Mouse (Mus musculus): ENCODE data around the gene Tlnrd1. TPM values are rescaled to one million over a fixed set of nuclear protein-coding genes. Genes with fewer than 3 reads are reported as not detected.

Tlnrd1 gene
- polyA plus RNA-seq, 1 experiment from 2014 or later: 5.8 TPM

DNA sequence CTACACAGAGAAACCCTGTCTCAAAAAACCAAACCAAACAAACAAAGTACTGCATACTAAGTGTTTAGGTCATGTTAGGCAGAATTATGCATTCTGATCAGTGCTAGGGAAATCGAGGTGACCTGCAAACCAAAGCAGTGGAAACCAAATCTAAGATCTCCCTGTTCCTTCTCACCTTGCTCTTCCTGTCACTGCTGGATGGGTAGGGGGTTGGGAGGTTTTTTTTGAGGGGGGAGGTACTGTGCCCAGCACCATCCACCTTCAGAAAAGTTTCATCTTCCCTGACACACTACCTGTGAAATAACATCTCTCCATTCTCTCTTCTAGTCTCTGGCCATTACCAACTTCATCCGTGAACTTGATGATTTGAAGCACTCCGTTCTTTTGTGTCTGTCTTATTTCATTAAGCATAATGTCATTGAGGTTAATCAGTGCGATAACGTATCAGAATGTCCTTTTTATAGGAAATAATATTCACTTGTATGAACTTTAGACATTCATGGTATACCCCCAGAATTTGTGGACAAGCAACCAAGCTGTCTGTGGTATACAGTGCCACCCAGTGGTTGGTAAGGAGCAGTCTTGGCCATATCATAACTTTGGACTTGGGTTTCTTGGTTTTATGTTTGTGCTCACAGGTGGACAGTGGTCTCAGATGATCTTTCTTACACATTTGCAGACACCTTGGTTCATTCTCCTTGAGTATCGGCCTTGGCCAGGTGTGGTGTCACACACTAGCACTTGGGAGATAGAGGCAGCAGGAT is 2.4 kb upstream of the Tlnrd1 start:
- H3K27ac ChIP-seq (ENCODE audit: low read length): peak overlapping the region; percentile 67
- H3K4me2 ChIP-seq (ENCODE audit: low read depth, low read length): no peak overlapping the region
- peaks cover 3% of the 10 kb centered on the region; the same call in 1 of the 2 replicates for H3K9me3 ChIP-seq (ENCODE audit: control insufficient read depth, low read length)
- no peak overlapping the region for H3K4me3 ChIP-seq (ENCODE audit: low read length)
- no peaks in the 10 kb centered on the region for H3K36me3 ChIP-seq (ENCODE audit: control insufficient read depth, insufficient read depth, low read length)
- H3K9ac ChIP-seq (ENCODE audit: low read depth, low read length): no peak overlapping the region
- no peak for ATAC-seq
- 95% methylated on average over 6 of the region's 6 CpGs for WGBS
- no peaks in the 10 kb centered on the region for H3K27me3 ChIP-seq (replicated peaks; ENCODE audit: control insufficient read depth, insufficient read depth, low read length)
- H3K4me1 ChIP-seq (ENCODE audit: control insufficient read depth, insufficient read depth, low read length): peaks cover 25% of the 10 kb centered on the region

DNA sequence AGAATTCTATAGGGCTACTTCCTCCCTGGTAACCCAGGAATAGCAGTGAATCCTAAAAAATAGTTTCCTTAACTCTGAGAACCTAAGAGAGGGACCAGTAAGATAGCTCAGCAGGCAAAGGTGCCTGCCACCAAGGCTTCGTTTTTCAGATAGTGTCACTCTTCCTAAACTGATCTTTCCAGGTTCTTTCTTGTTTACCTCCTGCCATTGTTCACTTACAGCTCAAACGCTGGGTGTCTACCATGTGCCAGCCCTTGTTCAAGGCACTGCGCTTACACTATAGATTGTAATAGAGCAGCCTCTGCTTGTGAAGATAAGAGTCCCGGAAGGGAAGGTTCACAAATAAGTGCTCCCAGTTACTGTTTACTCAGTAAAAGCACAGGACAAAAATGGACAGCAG is 1.7 kb upstream of the Tlnrd1 start:
- H3K9me3 ChIP-seq (ENCODE audit: control insufficient read depth, low read length): peaks cover 3% of the 10 kb centered on the region; the same call in 1 of the 2 replicates
- H3K4me3 ChIP-seq (ENCODE audit: low read length): no peak overlapping the region
- H3K9ac ChIP-seq (ENCODE audit: low read depth, low read length): no peak overlapping the region
- peak overlapping the region; percentile 67 for H3K27ac ChIP-seq (ENCODE audit: low read length)
- H3K4me1 ChIP-seq (ENCODE audit: control insufficient read depth, insufficient read depth, low read length): peaks cover 28% of the 10 kb centered on the region
- no peaks in the 10 kb centered on the region for H3K36me3 ChIP-seq (ENCODE audit: control insufficient read depth, insufficient read depth, low read length)
- WGBS: 60% methylated on average over 4 of the region's 4 CpGs
- no peaks in the 10 kb centered on the region for H3K27me3 ChIP-seq (replicated peaks; ENCODE audit: control insufficient read depth, insufficient read depth, low read length)
- no peak for ATAC-seq
- no peak overlapping the region for H3K4me2 ChIP-seq (ENCODE audit: low read depth, low read length)

- Histone ChIP-seq H3K4me2 (ENCODE audit: low read depth, low read length) (peak overlapping the region; percentile 89), H3K4me3 (ENCODE audit: low read length) (peak overlapping the region; percentile 83), H3K27me3 (replicated peaks; ENCODE audit: control insufficient read depth, insufficient read depth, low read length) (no peaks in the 10 kb centered on the region), H3K4me1 (ENCODE audit: control insufficient read depth, insufficient read depth, low read length) (peaks cover 32% of the 10 kb centered on the region), H3K36me3 (ENCODE audit: control insufficient read depth, insufficient read depth, low read length) (no peaks in the 10 kb centered on the region), H3K9me3 (ENCODE audit: control insufficient read depth, low read length) (peaks cover 3% of the 10 kb centered on the region; the same call in 1 of the 2 replicates), H3K27ac (ENCODE audit: low read length) (peak overlapping the region; percentile 99), H3K9ac (ENCODE audit: low read depth, low read length) (peak overlapping the region; percentile 93)
- ATAC-seq: peak; percentile 38
- WGBS: 33% methylated on average over 6 of the region's 6 CpGs
Observed at GRCm38 (mm10) chr7:83884921-83885532, 922 bp upstream of the Tlnrd1 start.

DNA sequence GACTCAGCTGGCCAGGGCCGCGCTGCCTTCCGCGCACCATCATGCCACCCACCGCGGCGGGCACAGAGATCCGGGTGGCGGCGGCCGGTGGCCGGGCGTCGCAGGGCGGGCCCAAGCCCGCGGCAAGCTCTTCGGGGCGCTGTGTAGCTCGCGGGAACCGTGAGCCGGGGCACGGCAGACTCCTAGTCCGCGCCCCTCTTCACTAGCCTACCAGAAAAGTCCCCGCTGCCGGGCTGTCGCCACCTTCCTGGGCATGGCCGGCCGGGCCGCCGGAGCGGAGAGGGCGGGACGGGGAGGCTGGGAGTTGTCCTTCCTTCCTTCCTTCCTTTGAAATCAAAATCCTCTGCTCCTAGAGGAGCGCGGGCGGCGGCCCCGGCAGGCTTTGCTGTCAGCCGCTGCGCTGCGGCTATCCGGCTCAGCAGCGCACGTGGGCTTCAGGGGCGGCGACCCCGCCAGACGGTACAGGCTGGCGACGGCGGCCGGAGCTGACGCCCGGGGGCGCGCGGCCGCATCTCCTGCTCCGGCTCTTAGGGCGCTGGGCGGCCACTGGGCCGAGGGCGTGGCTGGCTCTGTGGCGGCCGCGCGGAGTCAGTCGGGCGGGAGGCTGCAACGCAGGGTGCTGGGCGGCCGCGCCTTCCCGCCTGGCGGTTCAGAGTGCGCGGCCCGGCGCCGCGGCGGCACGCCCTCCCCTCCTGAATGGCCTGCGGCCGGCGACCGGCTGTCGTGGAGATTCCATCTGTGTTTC is 657 bp downstream of the Tlnrd1 start:
- H3K27me3 ChIP-seq (replicated peaks; ENCODE audit: control insufficient read depth, insufficient read depth, low read length): no peaks in the 10 kb centered on the region
- peak; percentile 86 for ATAC-seq

DNA sequence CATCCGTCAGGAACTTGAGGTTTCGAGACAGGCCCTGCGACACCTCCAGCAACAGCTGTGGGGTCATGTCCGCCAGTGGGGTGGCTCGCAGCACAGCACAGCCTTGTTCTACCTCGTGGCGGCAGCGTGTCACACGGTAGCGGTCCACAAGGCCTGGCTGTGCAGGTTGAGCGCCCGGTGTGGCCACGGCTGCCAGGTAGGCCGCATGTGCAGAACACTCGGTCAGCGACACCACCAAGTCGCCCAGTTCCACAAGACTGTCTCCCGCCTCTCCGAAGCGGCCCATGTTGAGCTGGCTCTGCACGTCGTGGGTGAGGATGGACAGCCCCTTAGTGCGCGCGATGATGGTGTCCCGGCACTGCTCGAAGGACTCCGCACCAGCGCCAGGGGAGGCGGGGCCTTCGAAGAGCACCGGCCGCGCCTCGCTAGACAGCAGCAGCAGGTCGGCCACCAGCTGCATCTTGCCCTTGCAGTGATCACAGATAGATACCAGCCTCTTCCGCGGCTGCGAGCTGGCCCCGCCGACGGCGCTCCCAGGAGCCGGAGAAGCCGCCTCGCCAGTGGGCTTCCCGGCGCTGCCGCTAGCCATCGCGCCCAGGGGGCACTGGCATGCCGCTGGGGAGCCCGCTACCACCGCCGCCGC is 1.4 kb downstream of the Tlnrd1 start:
- H3K27me3 ChIP-seq (replicated peaks; ENCODE audit: control insufficient read depth, insufficient read depth, low read length): no peaks in the 10 kb centered on the region
- H3K9me3 ChIP-seq (ENCODE audit: control insufficient read depth, low read length): peaks cover 3% of the 10 kb centered on the region; the same call in 1 of the 2 replicates
- 0 out of 2 replicates have a peak, but pooled peaks cover 2% of the 10 kb centered on the region for H3K36me3 ChIP-seq (ENCODE audit: control insufficient read depth, insufficient read depth, low read length)
- peak overlapping the region; percentile 83 for H3K4me3 ChIP-seq (ENCODE audit: low read length)
- H3K4me1 ChIP-seq (ENCODE audit: control insufficient read depth, insufficient read depth, low read length): peaks cover 45% of the 10 kb centered on the region
- ATAC-seq: peak; percentile 29
- peak overlapping the region; percentile 93 for H3K9ac ChIP-seq (ENCODE audit: low read depth, low read length)
- H3K27ac ChIP-seq (ENCODE audit: low read length): peak overlapping the region; percentile 99
- 14% methylated on average over 56 of the region's 56 CpGs for WGBS
- peak overlapping the region; percentile 89 for H3K4me2 ChIP-seq (ENCODE audit: low read depth, low read length)

More for the DNA sequence above, 657 bp downstream of the Tlnrd1 start:
- peaks cover 3% of the 10 kb centered on the region; the same call in 1 of the 2 replicates for H3K9me3 ChIP-seq (ENCODE audit: control insufficient read depth, low read length)
- WGBS: under 1% methylated on average over 67 of the region's 91 CpGs
- peak overlapping the region; percentile 83 for H3K4me3 ChIP-seq (ENCODE audit: low read length)
- H3K27ac ChIP-seq (ENCODE audit: low read length): peak overlapping the region; percentile 99
- H3K9ac ChIP-seq (ENCODE audit: low read depth, low read length): peak overlapping the region; percentile 93
- peak overlapping the region; percentile 89 for H3K4me2 ChIP-seq (ENCODE audit: low read depth, low read length)
- no peaks in the 10 kb centered on the region for H3K36me3 ChIP-seq (ENCODE audit: control insufficient read depth, insufficient read depth, low read length)
- H3K4me1 ChIP-seq (ENCODE audit: control insufficient read depth, insufficient read depth, low read length): peaks cover 38% of the 10 kb centered on the region

DNA sequence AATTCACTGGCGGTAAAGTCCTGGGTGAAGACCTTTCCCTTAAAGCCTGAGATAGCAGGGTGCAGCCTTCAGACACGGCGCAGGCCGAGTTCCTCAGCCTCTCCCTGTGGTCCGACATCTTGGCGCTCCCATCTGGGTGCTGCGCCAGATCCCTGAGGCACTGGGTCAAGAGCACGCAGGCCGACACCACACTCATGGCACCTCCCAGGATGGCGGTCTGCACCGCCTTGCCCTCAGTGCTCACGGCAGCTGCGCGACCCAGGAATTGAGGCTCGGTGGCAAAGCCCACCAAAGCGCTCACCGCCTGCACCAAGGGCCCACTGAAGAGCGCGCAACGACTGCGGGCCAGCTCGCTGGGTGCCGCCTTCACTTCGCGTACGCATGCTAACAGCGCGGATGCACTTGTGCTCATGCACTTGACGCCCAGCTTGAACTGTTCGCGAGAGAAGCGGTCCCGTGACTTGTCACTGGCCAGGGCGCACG is 1.9 kb downstream of the Tlnrd1 start:
- 0 out of 2 replicates have a peak, but pooled peaks cover 2% of the 10 kb centered on the region for H3K36me3 ChIP-seq (ENCODE audit: control insufficient read depth, insufficient read depth, low read length)
- peak overlapping the region; percentile 93 for H3K9ac ChIP-seq (ENCODE audit: low read depth, low read length)
- peak overlapping the region; percentile 83 for H3K4me3 ChIP-seq (ENCODE audit: low read length)
- 84% methylated on average over 35 of the region's 35 CpGs for WGBS
- H3K27ac ChIP-seq (ENCODE audit: low read length): peak overlapping the region; percentile 99
- peak overlapping the region; percentile 89 for H3K4me2 ChIP-seq (ENCODE audit: low read depth, low read length)
- peaks cover 48% of the 10 kb centered on the region for H3K4me1 ChIP-seq (ENCODE audit: control insufficient read depth, insufficient read depth, low read length)
- peaks cover 3% of the 10 kb centered on the region; the same call in 1 of the 2 replicates for H3K9me3 ChIP-seq (ENCODE audit: control insufficient read depth, low read length)
- no peak for ATAC-seq
- H3K27me3 ChIP-seq (replicated peaks; ENCODE audit: control insufficient read depth, insufficient read depth, low read length): no peaks in the 10 kb centered on the region

DNA sequence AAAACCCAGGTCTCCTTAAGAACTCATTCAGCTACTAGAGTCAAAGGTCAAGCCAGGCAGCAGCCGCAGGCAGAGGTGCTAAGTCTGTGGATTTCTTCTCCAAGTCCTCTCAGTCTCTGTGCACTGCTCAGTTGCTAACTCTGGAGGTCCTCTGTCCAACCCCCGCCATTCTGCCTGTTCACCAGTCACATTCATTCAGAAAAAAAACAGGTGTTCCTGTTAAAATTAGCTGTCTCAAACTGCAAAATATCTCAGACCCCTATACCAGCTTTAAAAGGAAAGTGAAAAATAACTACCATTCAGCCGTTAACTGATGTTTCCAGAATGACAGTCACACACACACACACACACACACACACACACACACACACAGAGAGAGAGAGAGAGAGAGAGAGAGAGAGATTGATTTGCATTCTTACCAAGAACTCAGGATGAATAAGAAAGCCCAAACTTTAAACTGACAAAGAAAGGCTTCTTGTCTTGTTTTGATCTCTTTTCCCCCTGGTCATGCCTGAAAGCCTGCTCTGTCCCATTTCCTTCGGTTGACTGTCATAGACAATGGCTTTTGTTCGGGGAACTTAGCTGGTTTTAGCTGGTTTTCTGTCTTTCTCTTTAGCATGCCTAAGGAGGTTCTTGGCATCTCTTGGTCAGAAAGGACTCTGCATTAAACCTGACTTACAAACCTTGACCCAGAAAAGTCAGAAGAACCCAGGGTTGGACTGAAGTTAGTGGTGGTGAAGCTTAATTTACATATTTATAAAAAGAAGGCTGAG is 5.2 kb downstream of the Tlnrd1 start:
- WGBS: 18% methylated on average over 5 of the region's 5 CpGs

DNA sequence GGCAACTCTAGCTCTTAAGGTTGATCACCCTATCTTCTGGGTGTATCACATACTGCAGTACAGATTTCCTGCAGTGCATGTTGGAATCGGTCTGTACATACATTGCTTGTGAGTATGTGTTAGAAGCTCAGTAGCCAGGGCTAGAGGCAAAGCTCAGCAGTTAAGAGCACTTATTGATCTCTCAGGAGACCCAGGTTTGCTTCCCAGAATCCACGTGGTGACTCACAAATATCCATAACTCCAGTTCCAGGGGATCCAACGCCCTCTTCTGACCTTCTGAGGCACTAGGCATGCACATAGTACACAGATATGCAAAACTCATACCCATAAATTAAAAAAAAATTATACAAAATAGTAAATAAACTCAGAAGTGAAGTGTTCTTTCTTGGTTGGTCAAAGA is 7.0 kb downstream of the Tlnrd1 start:
- H3K9ac ChIP-seq (ENCODE audit: low read depth, low read length): no peak overlapping the region
- H3K27me3 ChIP-seq (replicated peaks; ENCODE audit: control insufficient read depth, insufficient read depth, low read length): no peaks in the 10 kb centered on the region
- no peak overlapping the region for H3K4me3 ChIP-seq (ENCODE audit: low read length)
- no peak overlapping the region for H3K27ac ChIP-seq (ENCODE audit: low read length)
- H3K9me3 ChIP-seq (ENCODE audit: control insufficient read depth, low read length): no peaks in the 10 kb centered on the region
- 62% methylated on average over 3 of the region's 3 CpGs for WGBS
- peaks cover 39% of the 10 kb centered on the region for H3K4me1 ChIP-seq (ENCODE audit: control insufficient read depth, insufficient read depth, low read length)
- H3K4me2 ChIP-seq (ENCODE audit: low read depth, low read length): no peak overlapping the region
- H3K36me3 ChIP-seq (ENCODE audit: control insufficient read depth, insufficient read depth, low read length): 0 out of 2 replicates have a peak, but pooled peaks cover 2% of the 10 kb centered on the region
- 0 out of 2 replicates have a peak, but pooled peaks have one; percentile 8 for ATAC-seq

More for the DNA sequence above, 5.2 kb downstream of the Tlnrd1 start:
- Histone ChIP-seq H3K4me3 (ENCODE audit: low read length) (no peak overlapping the region), H3K9ac (ENCODE audit: low read depth, low read length) (no peak overlapping the region), H3K4me2 (ENCODE audit: low read depth, low read length) (peak overlapping the region; percentile 32), H3K27ac (ENCODE audit: low read length) (peak overlapping the region; percentile 52), H3K36me3 (ENCODE audit: control insufficient read depth, insufficient read depth, low read length) (0 out of 2 replicates have a peak, but pooled peaks cover 2% of the 10 kb centered on the region), H3K9me3 (ENCODE audit: control insufficient read depth, low read length) (peaks cover 3% of the 10 kb centered on the region; the same call in 1 of the 2 replicates), H3K4me1 (ENCODE audit: control insufficient read depth, insufficient read depth, low read length) (peaks cover 46% of the 10 kb centered on the region), H3K27me3 (replicated peaks; ENCODE audit: control insufficient read depth, insufficient read depth, low read length) (no peaks in the 10 kb centered on the region)
- ATAC-seq: no peak
